Comparison of ENCODE assay signal across 7 mouse cellular contexts in the genomic region with DNA sequence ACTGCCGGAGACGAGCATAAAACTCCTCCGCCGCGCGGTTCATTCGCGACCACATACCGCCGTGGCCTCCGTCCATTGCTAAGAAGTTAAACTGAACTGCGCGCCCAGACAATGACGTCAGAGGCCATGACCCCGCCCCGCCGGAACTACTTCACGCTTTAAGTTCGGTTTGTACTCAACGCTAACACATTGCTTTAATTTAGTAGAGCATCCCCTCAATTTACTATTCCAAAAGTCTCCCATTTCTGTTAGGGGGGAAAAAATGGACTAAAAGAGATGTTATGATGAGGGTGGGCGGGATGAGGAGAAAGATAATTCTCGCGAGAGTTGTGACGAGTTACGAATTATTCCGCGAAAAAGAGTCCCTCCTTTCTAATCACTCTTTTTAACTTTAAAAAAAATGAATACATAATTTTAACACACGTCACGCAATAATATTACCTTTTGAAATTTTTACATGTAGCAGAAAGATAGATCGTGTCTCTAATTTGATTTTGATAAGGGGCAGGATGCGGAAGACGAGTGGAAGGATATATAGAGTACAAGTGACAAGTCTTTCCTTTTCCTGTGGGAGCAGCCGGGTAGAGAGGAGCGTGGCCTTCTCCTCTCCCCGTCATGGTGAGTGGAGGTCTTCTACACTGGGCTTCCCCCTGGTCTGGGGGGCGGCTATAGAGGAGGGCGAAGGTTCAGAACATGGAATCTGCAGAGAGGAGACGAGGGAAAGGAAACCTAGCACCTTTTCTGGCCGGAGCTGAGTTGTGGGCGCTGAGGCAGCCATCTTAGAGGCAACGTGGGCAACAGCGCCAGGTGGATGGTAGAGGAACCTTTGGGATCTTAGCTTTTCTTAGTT. TPM values are rescaled to one million over a fixed set of nuclear protein-coding genes. Genes with fewer than 3 reads are reported as not detected.
DNase-seq lines count a peak whose midpoint lies in the region; ATAC-seq lines count a peak whose summit lies in the region.

A gene (minus strand): TSS at position 289 of the 850 bp plus-strand sequence.
A gene (plus strand): TSS at position 560 of the 850 bp plus-strand sequence.

- no peaks in the 10 kb centered on the region for H3K27me3 ChIP-seq in intestine, embryonic 16.5 days (replicated peaks; ENCODE audit: control insufficient read depth, insufficient read depth, low read length)
- no peaks in the 10 kb centered on the region for H3K27me3 ChIP-seq in midbrain, embryonic 11.5 days (ENCODE audit: control insufficient read depth, insufficient read depth, low read length)

- H3K27ac ChIP-seq in intestine, embryonic 16.5 days (ENCODE audit: low read length), result peak within 1 kb of the TSS; percentile 89
- H3K27ac ChIP-seq in midbrain, embryonic 11.5 days (ENCODE audit: low read depth, low read length), result peak within 1 kb of the TSS; percentile 85

- peak; percentile 79 for DNase-seq in adrenal gland, adult 2 months
- peak; percentile 78 for DNase-seq in embryo, embryonic 11.5 days (ENCODE audit: low read depth, low spot score)
- peak; percentile 66 to 85 for DNase-seq in gastrocnemius, postnatal 4 days (ENCODE audit: low spot score in 2 of 2)
- DNase-seq in left cerebral cortex, postnatal 36 days (ENCODE audit: low spot score in 2 of 2), result peak; percentile 71 to 84
- DNase-seq in midbrain, embryonic 11.5 days (ENCODE audit: low spot score, missing footprints), result peak; percentile 100
- peak; percentile 79 for DNase-seq in skeletal muscle tissue, adult 2 months (ENCODE audit: low read depth, low spot score)

- H3K9me3 ChIP-seq in intestine, embryonic 16.5 days (ENCODE audit: control insufficient read depth, low read length), result no peaks in the 10 kb centered on the region
- H3K9me3 ChIP-seq in midbrain, embryonic 11.5 days (ENCODE audit: control insufficient read depth, low read length), result no peaks in the 10 kb centered on the region

- peaks cover 16% of the 10 kb centered on the region for H3K36me3 ChIP-seq in intestine, embryonic 16.5 days (ENCODE audit: control insufficient read depth, insufficient read depth, low read length)
- peaks cover 25% of the 10 kb centered on the region for H3K36me3 ChIP-seq in midbrain, embryonic 11.5 days (ENCODE audit: control insufficient read depth, insufficient read depth, low read length)

- H3K4me3 ChIP-seq in intestine, embryonic 16.5 days (ENCODE audit: low read length), result peak within 1 kb of the TSS; percentile 66
- peak within 1 kb of the TSS; percentile 97 for H3K4me3 ChIP-seq in midbrain, embryonic 11.5 days (ENCODE audit: low read depth, low read length)

- WGBS in intestine, embryonic 16.5 days, result under 1% methylated on average over 42 of the region's 42 CpGs
- WGBS in midbrain, embryonic 11.5 days, result under 1% methylated on average over 42 of the region's 42 CpGs

- H3K9ac ChIP-seq in intestine, embryonic 16.5 days (ENCODE audit: low read depth, low read length), result peak within 1 kb of the TSS; percentile 84
- H3K9ac ChIP-seq in midbrain, embryonic 11.5 days (ENCODE audit: low read length), result peak within 1 kb of the TSS; percentile 95

- ATAC-seq in intestine, embryonic 16.5 days, result peak; percentile 83
- peak; percentile 85 for ATAC-seq in midbrain, embryonic 11.5 days (ENCODE audit: low FRiP score)

- H3K4me2 ChIP-seq in intestine, embryonic 16.5 days (ENCODE audit: low read depth, low read length), result peak within 1 kb of the TSS; percentile 76
- H3K4me2 ChIP-seq in midbrain, embryonic 11.5 days, result peak within 1 kb of the TSS; percentile 75

- intact Hi-C loops in left cerebral cortex, postnatal 36 days (cut with DNase I), result no loop called here

- peaks cover 18% of the 10 kb centered on the region; the same call in 1 of the 2 replicates for H3K4me1 ChIP-seq in intestine, embryonic 16.5 days (ENCODE audit: control insufficient read depth, insufficient read depth, low read length)
- peaks cover 13% of the 10 kb centered on the region for H3K4me1 ChIP-seq in midbrain, embryonic 11.5 days (ENCODE audit: control insufficient read depth, insufficient read depth, low read length)

RNA-seq across cellular contexts. Expression of the first gene that starts in this region (rescaled TPM):
- total RNA-seq in adrenal gland, adult 2 months (2021), result 1 to 10 TPM; 2.1 to 5.4 TPM
- 0.50 and 0.55 TPM in 2 replicates for polyA plus RNA-seq in adrenal gland, adult 2 months (2012; rRNA removed)
- total RNA-seq in gastrocnemius, postnatal 4 days (2021), result 10 to 100 TPM in 1 of 2 experiments, 1 to 10 TPM in 1; 10.0 to 11.2 TPM
- polyA plus RNA-seq in intestine, embryonic 16.5 days (2015; fragmentation: Nextera tagmentation; extraction: Ambion mirVana), result 17.3 and 22.0 TPM in 2 replicates
- 1 to 10 TPM; 2.7 to 4.2 TPM for total RNA-seq in left cerebral cortex, postnatal 36 days (2021)
- polyA plus RNA-seq in midbrain, embryonic 11.5 days (2014; fragmentation: Nextera tagmentation; extraction: Ambion mirVana), result 30.5 and 32.8 TPM in 2 replicates

RNA-seq across cellular contexts. Expression of the second gene that starts in this region (rescaled TPM):
- 1,000 to 10,000 TPM in 1 of 2 experiments, 100 to 1,000 TPM in 1; 966 to 1,016 TPM for total RNA-seq in adrenal gland, adult 2 months (2021)
- polyA plus RNA-seq in adrenal gland, adult 2 months (2012; rRNA removed), result 83.8 and 120 TPM in 2 replicates
- total RNA-seq in gastrocnemius, postnatal 4 days (2021), result 1,000 to 10,000 TPM in 1 of 2 experiments, 100 to 1,000 TPM in 1; 987 to 1,060 TPM
- polyA plus RNA-seq in intestine, embryonic 16.5 days (2015; fragmentation: Nextera tagmentation; extraction: Ambion mirVana), result 1,062 and 1,181 TPM in 2 replicates
- 100 to 1,000 TPM; 475 to 553 TPM for total RNA-seq in left cerebral cortex, postnatal 36 days (2021)
- polyA plus RNA-seq in midbrain, embryonic 11.5 days (2014; fragmentation: Nextera tagmentation; extraction: Ambion mirVana), result 1,103 and 1,131 TPM in 2 replicates

Comparison
In these comparisons a context has a peak if more than half of its experiments do, and no peak if none do; other contexts are left out.
1. Peak in every context shown above with its lines: DNase-seq, ATAC-seq, H3K4me3 ChIP-seq and H3K27ac ChIP-seq.
2. RNA of the first gene that starts in this region (polyA plus RNA-seq): 30.5 to 32.8 TPM in midbrain, embryonic 11.5 days and 17.3 to 22.0 TPM in intestine, embryonic 16.5 days; 0.50 to 0.55 TPM in adrenal gland, adult 2 months; every median in the first group is over 10 times any median in the second.